Mouse (Mus musculus): ENCODE measurements around the gene Tmem206.

The Tmem206 gene

GRCm38 (mm10) chr1:191353836-191354235, 28.1 kb downstream of the Tmem206 start:
- DNase-seq = no peak

GRCm38 (mm10) chr1:191356936-191357335, 31.2 kb downstream of the Tmem206 start:
- no peak for DNase-seq

GRCm38 (mm10) chr1:191359478-191359877, 33.8 kb downstream of the Tmem206 start:
- no peak for DNase-seq

GRCm38 (mm10) chr1:191362412-191362811, 36.7 kb downstream of the Tmem206 start:
- DNase-seq = no peak

GRCm38 (mm10) chr1:191364477-191364876, 38.8 kb downstream of the Tmem206 start:
- DNase-seq = no peak

GRCm38 (mm10) chr1:191368193-191368592, 42.5 kb downstream of the Tmem206 start:
- DNase-seq = no peak

- DNase-seq = no peak
Measured at GRCm38 (mm10) chr1:191369140-191369539, 43.4 kb downstream of the Tmem206 start.

GRCm38 (mm10) chr1:191374993-191375643, 49.4 kb downstream of the Tmem206 start:
- no peak for DNase-seq

GRCm38 (mm10) chr1:191375644-191375998, 49.9 kb downstream of the Tmem206 start:
- no peak for DNase-seq

- no peak for DNase-seq
Measured at GRCm38 (mm10) chr1:191378080-191378479, 52.4 kb downstream of the Tmem206 start.

GRCm38 (mm10) chr1:191380843-191381242, 55.1 kb downstream of the Tmem206 start:
- no peak for DNase-seq

- DNase-seq = no peak
Measured at GRCm38 (mm10) chr1:191381955-191382736, 56.4 kb downstream of the Tmem206 start.

- DNase-seq = no peak
Measured at GRCm38 (mm10) chr1:191384786-191385430, 59.2 kb downstream of the Tmem206 start.

GRCm38 (mm10) chr1:191391311-191391710, 65.6 kb downstream of the Tmem206 start:
- peak; percentile 62 to 75 for DNase-seq

GRCm38 (mm10) chr1:191393536-191393935, 67.8 kb downstream of the Tmem206 start:
- DNase-seq = no peak

- DNase-seq = no peak
Measured at GRCm38 (mm10) chr1:191394126-191394525, 68.4 kb downstream of the Tmem206 start.

- DNase-seq = no peak
Measured at GRCm38 (mm10) chr1:191395200-191395599, 69.5 kb downstream of the Tmem206 start.

- DNase-seq = peak; percentile 73 to 81
Measured at GRCm38 (mm10) chr1:191395871-191396433, 70.2 kb downstream of the Tmem206 start.

GRCm38 (mm10) chr1:191396446-191396845, 70.7 kb downstream of the Tmem206 start:
- peak; percentile 67 to 83 for DNase-seq

- peak; percentile 100 for DNase-seq
Measured at GRCm38 (mm10) chr1:191396897-191397849, 71.5 kb downstream of the Tmem206 start.

All from kidney, postnatal 4 days (tissue).